Mouse (Mus musculus) heart, embryonic 12.5 days (tissue): ENCODE measurements around the gene Zfp335. TPM values are rescaled to one million over a fixed set of nuclear protein-coding genes. Genes with fewer than 3 reads are reported as not detected.

Source experiments
- ATAC-seq: fragments of 200-750 bp; cut with Nextera tagmentation; 2 replicates; pipeline ENCODE4 v1.8.0; 2017; ENCODE audit warnings: moderate TSS enrichment, moderate library complexity; ENCODE audit not compliant: insufficient number of reproducible peaks, low FRiP score
- H3K27ac ChIP-seq: fragments of 300-500 bp; sonication (generic); 2 replicates; pipeline ENCODE4 v1.5.1; 2016; ENCODE audit warnings: mild to moderate bottlenecking, moderate library complexity; ENCODE audit not compliant: poor library complexity, severe bottlenecking
- H3K27me3 ChIP-seq: fragments of 300-500 bp; sonication (generic); replicated peaks from 2 replicates; pipeline ENCODE4 v1.6.1; 2016; ENCODE audit warnings: mild to moderate bottlenecking, moderate library complexity
- H3K36me3 ChIP-seq: fragments of 300-500 bp; sonication (generic); 2 replicates; pipeline ENCODE4 v1.6.1; 2016; ENCODE audit warnings: mild to moderate bottlenecking, moderate library complexity
- H3K4me1 ChIP-seq: fragments of 300-500 bp; sonication (generic); replicated peaks from 2 replicates; pipeline ENCODE4 v1.6.1; 2016; ENCODE audit warnings: mild to moderate bottlenecking
- H3K4me2 ChIP-seq: fragments of 300-500 bp; sonication (generic); 2 replicates; pipeline ENCODE4 v1.6.1; 2016; ENCODE audit warnings: mild to moderate bottlenecking, moderate library complexity
- H3K4me3 ChIP-seq: fragments of 300-500 bp; sonication (generic); 2 replicates; pipeline ENCODE4 v1.5.1; 2016; ENCODE audit warnings: mild to moderate bottlenecking
- H3K9ac ChIP-seq: fragments of 300-500 bp; sonication (generic); 2 replicates; pipeline ENCODE4 v1.6.1; 2016; ENCODE audit warnings: mild to moderate bottlenecking, moderate library complexity
- H3K9me3 ChIP-seq: fragments of 300-500 bp; sonication (generic); replicated peaks from 2 replicates; pipeline ENCODE4 v1.6.1; 2016; ENCODE audit warnings: mild to moderate bottlenecking, moderate library complexity
- whole genome bisulfite sequencing: fragments of 180-500 bp; shearing (Covaris S2); methylation state at CpG from one replicate; pipeline ENCODE4 v1.1.7; 2016; 5-methylcytosine and 5-hydroxymethylcytosine counted together
- polyA plus RNA-seq: library from polyadenylated mRNA; unstranded; fragments of >200 nt; fragmentation: Nextera tagmentation; extraction: Ambion mirVana; gene quantifications from 2 replicates; pipeline ENCODE4 v1.2.1, GENCODE M21; 2016

The Zfp335 gene
- polyA plus RNA-seq, 1 experiment from 2014 or later = 11.4 TPM

DNA sequence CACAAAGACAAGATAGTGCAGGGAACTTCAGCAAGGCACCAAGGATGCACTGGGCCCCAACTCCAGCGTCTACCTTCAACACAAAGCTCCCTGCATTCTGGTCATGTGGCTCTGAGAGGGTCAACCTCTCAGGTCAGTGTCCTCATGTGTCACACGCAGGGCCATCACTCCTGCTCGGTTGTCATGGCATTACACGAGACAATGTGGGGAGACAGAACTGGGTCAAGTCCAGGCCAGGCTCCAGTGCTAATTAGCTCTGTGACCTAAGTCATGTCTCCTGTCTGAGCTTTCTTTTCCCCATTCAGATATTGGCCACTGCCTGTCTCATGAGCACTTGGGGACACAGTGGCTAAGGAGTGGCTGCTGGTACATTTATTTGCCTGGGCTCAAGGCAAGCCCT is 11.7 kb upstream of the Zfp335 start:
- no peak for ATAC-seq
- Histone ChIP-seq H3K9me3 (no peaks in the 10 kb centered on the region), H3K9ac (no peak overlapping the region), H3K4me3 (no peak overlapping the region), H3K27ac (no peak overlapping the region), H3K27me3 (0 out of 2 replicates have a peak, but pooled peaks cover 6% of the 10 kb centered on the region), H3K4me2 (no peak overlapping the region), H3K4me1 (no peaks in the 10 kb centered on the region), H3K36me3 (peaks cover 17% of the 10 kb centered on the region)
- 72% methylated on average over 4 of the region's 4 CpGs for WGBS

- no peak for ATAC-seq
- H3K36me3 ChIP-seq = peaks cover 17% of the 10 kb centered on the region
- no peak overlapping the region for H3K4me3 ChIP-seq
- no peaks in the 10 kb centered on the region for H3K9me3 ChIP-seq
- H3K9ac ChIP-seq = no peak overlapping the region
- 0 out of 2 replicates have a peak, but pooled peaks cover 6% of the 10 kb centered on the region for H3K27me3 ChIP-seq
- no peak overlapping the region for H3K4me2 ChIP-seq
- H3K4me1 ChIP-seq = no peaks in the 10 kb centered on the region
- no peak overlapping the region for H3K27ac ChIP-seq
- 62% methylated on average over 7 of the region's 7 CpGs for WGBS
These were observed 10.4 kb upstream of the Zfp335 start for GRCm38 (mm10) chr2:164921984-164922383.

- Histone ChIP-seq H3K9ac (no peak overlapping the region), H3K4me1 (peaks cover 2% of the 10 kb centered on the region), H3K27me3 (no peaks in the 10 kb centered on the region), H3K36me3 (peaks cover 26% of the 10 kb centered on the region), H3K27ac (no peak overlapping the region), H3K9me3 (no peaks in the 10 kb centered on the region), H3K4me2 (no peak overlapping the region), H3K4me3 (no peak overlapping the region)
- 68% methylated on average over 5 of the region's 5 CpGs for WGBS
- no peak for ATAC-seq
These were observed 6.8 kb upstream of the Zfp335 start for GRCm38 (mm10) chr2:164918325-164918724.

DNA sequence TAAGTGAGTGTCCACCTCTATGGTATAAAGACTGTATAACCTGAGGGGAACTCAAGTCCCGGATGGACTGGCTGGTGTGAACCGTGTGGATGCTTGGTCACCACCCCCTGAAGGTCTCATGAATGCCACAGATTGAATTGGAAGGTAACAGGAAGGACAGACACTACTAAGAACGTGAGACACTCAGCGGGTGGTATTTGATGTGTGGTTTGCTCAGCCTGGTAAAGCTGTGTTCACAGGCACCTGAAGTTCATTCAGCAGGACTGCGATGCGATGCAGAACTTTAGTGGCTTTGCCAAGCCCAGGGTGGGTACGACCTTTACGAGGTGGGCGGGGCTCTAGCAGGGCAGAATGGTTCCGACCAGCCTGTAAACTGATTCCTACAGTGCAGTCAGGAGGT is 5.8 kb upstream of the Zfp335 start:
- H3K4me3 ChIP-seq = no peak overlapping the region
- no peak overlapping the region for H3K4me2 ChIP-seq
- H3K9ac ChIP-seq = no peak overlapping the region
- no peak overlapping the region for H3K27ac ChIP-seq
- ATAC-seq = no peak
- H3K9me3 ChIP-seq = no peaks in the 10 kb centered on the region
- WGBS = 60% methylated on average over 10 of the region's 10 CpGs
- no peaks in the 10 kb centered on the region for H3K27me3 ChIP-seq
- peaks cover 8% of the 10 kb centered on the region for H3K4me1 ChIP-seq
- H3K36me3 ChIP-seq = peaks cover 26% of the 10 kb centered on the region

DNA sequence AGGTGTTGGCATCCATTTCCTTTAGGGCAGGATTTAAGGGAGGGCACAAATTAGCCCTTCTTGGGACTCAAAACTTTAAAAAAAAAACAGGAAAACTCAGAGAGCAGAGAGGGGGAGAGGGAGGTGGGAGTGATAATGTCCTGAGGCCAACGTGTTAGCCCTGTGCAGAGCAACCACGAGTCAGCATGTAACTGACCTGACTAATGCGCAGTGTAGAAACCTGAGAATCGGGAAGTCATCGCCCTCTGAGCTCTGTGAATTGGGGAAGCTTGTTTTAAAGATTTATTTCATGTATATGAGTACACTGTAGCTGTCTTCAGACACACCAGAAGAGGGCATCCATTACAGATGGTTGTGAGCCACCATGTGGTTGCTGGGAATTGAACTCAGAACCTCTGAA is 5.3 kb upstream of the Zfp335 start:
- H3K4me2 ChIP-seq = no peak overlapping the region
- H3K9ac ChIP-seq = no peak overlapping the region
- H3K27ac ChIP-seq = no peak overlapping the region
- WGBS = 64% methylated on average over 5 of the region's 5 CpGs
- H3K36me3 ChIP-seq = peaks cover 26% of the 10 kb centered on the region
- no peak overlapping the region for H3K4me3 ChIP-seq
- no peak for ATAC-seq
- H3K9me3 ChIP-seq = no peaks in the 10 kb centered on the region
- peaks cover 11% of the 10 kb centered on the region for H3K4me1 ChIP-seq
- H3K27me3 ChIP-seq = no peaks in the 10 kb centered on the region

GRCm38 (mm10) chr2:164913428-164913786 is 1.9 kb upstream of the Zfp335 start:
- Histone ChIP-seq H3K27me3 (no peaks in the 10 kb centered on the region), H3K4me1 (peaks cover 25% of the 10 kb centered on the region), H3K36me3 (peaks cover 19% of the 10 kb centered on the region), H3K4me2 (no peak overlapping the region), H3K27ac (peak overlapping the region; percentile 17; the same call in 1 of the 2 replicates), H3K9ac (no peak overlapping the region), H3K4me3 (no peak overlapping the region), H3K9me3 (no peaks in the 10 kb centered on the region)
- 81% methylated on average over 2 of the region's 2 CpGs for WGBS
- ATAC-seq = no peak

DNA sequence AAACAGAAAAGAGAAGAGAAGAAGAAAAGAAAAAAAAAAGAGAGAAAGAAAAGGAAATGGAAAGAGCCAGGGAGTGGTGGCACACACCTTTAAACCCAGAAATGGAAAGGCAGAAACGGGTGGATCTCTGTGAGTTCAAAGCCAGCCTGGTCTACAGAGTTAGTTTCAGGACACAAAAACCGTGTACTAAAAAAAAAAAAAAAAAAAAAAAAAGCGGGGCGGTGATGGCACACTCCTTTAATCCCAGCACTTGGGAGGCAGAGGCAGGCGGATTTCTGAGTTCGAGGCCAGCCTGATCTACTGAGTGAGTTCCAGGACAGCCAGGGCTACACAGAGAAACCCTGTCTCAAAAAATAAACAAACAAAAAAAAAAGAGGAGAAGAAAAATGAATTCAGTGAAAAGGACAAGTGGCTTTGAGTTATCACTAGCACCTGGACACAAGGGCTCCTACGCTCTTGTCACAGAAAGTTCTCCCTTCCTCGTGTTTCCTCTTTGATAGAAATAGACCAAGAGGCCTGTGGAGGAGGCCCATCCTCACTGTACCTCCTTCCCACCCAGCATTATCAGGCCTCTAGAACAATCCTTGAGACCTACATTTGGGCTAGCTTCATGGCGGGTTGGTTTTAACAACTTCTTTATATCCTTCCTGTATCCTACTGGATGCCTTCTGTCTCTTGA is 1.3 kb upstream of the Zfp335 start:
- Histone ChIP-seq H3K4me3 (peak overlapping the region; percentile 87; the same call in 1 of the 2 replicates), H3K36me3 (peaks cover 24% of the 10 kb centered on the region), H3K27me3 (no peaks in the 10 kb centered on the region), H3K9ac (no peak overlapping the region), H3K4me1 (peaks cover 25% of the 10 kb centered on the region), H3K9me3 (no peaks in the 10 kb centered on the region), H3K4me2 (peak overlapping the region; percentile 86), H3K27ac (peak overlapping the region; percentile 98)
- no peak for ATAC-seq
- WGBS = 89% methylated on average over 9 of the region's 9 CpGs

DNA sequence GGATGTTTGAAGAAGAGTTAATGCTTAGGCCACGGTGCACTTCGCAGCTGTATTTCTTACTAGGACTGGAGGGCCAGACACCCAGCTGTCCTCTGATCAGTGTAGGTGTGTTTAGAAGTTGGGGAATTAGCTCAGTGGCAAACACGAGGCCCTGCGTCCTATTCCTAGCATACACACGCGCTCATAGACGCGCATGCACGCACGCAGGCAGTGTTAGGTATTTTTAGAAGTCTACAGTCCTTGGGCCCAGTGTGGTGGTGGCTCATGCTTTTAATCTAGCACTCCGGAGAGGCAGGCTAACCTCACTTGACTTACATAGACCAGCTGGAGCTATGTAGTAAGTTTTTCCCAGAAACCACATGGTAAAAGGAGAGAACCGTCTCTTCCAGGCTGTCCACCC is 594 bp upstream of the Zfp335 start:
- Histone ChIP-seq H3K9me3 (no peaks in the 10 kb centered on the region), H3K36me3 (peaks cover 31% of the 10 kb centered on the region), H3K27ac (peak overlapping the region; percentile 98), H3K9ac (peak overlapping the region; percentile 92), H3K4me3 (peak overlapping the region; percentile 87), H3K27me3 (no peaks in the 10 kb centered on the region), H3K4me2 (peak overlapping the region; percentile 86), H3K4me1 (peaks cover 25% of the 10 kb centered on the region)
- peak; percentile 22 for ATAC-seq
- WGBS = 7% methylated on average over 12 of the region's 12 CpGs

- peaks cover 8% of the 10 kb centered on the region for H3K9me3 ChIP-seq
- H3K9ac ChIP-seq = peak overlapping the region; percentile 92
- 4% methylated on average over 37 of the region's 37 CpGs for WGBS
- H3K4me2 ChIP-seq = peak overlapping the region; percentile 86
- peaks cover 25% of the 10 kb centered on the region for H3K4me1 ChIP-seq
- peak; percentile 19; the same call in 1 of the 2 replicates for ATAC-seq
- peak overlapping the region; percentile 98 for H3K27ac ChIP-seq
- H3K4me3 ChIP-seq = peak overlapping the region; percentile 87
- H3K27me3 ChIP-seq = no peaks in the 10 kb centered on the region
- H3K36me3 ChIP-seq = peaks cover 45% of the 10 kb centered on the region
These were observed 1.0 kb downstream of the Zfp335 start for GRCm38 (mm10) chr2:164910360-164911061.

- H3K4me1 ChIP-seq = peaks cover 25% of the 10 kb centered on the region
- H3K9ac ChIP-seq = peak overlapping the region; percentile 16; the same call in 1 of the 2 replicates
- peaks cover 8% of the 10 kb centered on the region for H3K9me3 ChIP-seq
- H3K27ac ChIP-seq = no peak overlapping the region
- H3K27me3 ChIP-seq = no peaks in the 10 kb centered on the region
- peak overlapping the region; percentile 87 for H3K4me3 ChIP-seq
- peak overlapping the region; percentile 86 for H3K4me2 ChIP-seq
- WGBS = 71% methylated on average over 1 of the region's 1 CpGs
- peaks cover 54% of the 10 kb centered on the region for H3K36me3 ChIP-seq
- ATAC-seq = no peak
These were observed 2.0 kb downstream of the Zfp335 start for GRCm38 (mm10) chr2:164909542-164909941.

DNA sequence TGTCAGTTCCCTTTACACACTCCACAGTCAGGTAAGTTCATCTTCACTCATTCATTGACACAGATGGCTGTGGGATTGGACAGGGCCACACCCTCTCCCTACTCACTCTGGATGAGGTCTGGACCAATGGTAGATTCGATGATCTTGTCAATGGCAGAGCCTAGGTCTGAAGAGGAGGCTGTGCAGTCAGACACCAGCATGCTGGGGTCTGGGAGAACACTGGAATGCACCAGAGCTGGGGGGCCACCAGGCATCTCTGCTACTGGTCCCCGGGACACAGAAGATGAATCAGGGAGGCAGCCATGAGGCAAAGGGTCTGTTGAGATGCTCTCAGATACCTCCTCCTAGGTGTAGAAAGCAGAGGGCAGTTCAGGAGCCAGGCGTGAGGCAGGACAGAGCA is 2.5 kb downstream of the Zfp335 start:
- no peak overlapping the region for H3K27ac ChIP-seq
- H3K4me3 ChIP-seq = no peak overlapping the region
- peak overlapping the region; percentile 16; the same call in 1 of the 2 replicates for H3K9ac ChIP-seq
- no peaks in the 10 kb centered on the region for H3K27me3 ChIP-seq
- no peak for ATAC-seq
- 84% methylated on average over 3 of the region's 3 CpGs for WGBS
- peaks cover 25% of the 10 kb centered on the region for H3K4me1 ChIP-seq
- peaks cover 8% of the 10 kb centered on the region for H3K9me3 ChIP-seq
- H3K4me2 ChIP-seq = peak overlapping the region; percentile 86
- peaks cover 58% of the 10 kb centered on the region for H3K36me3 ChIP-seq
